Mouse (Mus musculus) limb, embryonic 14.5 days (tissue): ENCODE measurements around the gene Rinl. TPM values are rescaled to one million over a fixed set of nuclear protein-coding genes. Genes with fewer than 3 reads are reported as not detected.

Experiments
- ATAC-seq: fragments of 200-750 bp; cut with Nextera tagmentation; 2 replicates; pipeline ENCODE4 v1.8.0; 2017; ENCODE audit warnings: low read depth, moderate number of reproducible peaks, moderate TSS enrichment; ENCODE audit not compliant: low FRiP score
- DNase-seq: peaks from one replicate; pipeline ENCODE4 v3.0.0-alpha.2; 2015; ENCODE audit warnings: low spot score
- H3K27ac ChIP-seq: fragments of 300-500 bp; sonication (generic); replicated peaks from 2 replicates; pipeline ENCODE4 v1.5.1; 2014; ENCODE audit warnings: low read depth, mild to moderate bottlenecking, low read length, moderate library complexity, mixed read lengths
- H3K27me3 ChIP-seq: fragments of 300-500 bp; sonication (generic); 2 replicates; pipeline ENCODE4 v1.6.1; 2014; ENCODE audit warnings: low read length, mixed read lengths; ENCODE audit not compliant: control insufficient read depth, insufficient read depth
- H3K36me3 ChIP-seq: fragments of 300-500 bp; sonication (generic); 2 replicates; pipeline ENCODE4 v1.6.1; 2014; ENCODE audit warnings: mild to moderate bottlenecking, low read length, moderate library complexity, mixed read lengths; ENCODE audit not compliant: control insufficient read depth, insufficient read depth
- H3K4me1 ChIP-seq: fragments of 300-500 bp; sonication (generic); 2 replicates; pipeline ENCODE4 v1.6.1; 2014; ENCODE audit warnings: antibody characterized with exemption, low read length, mixed read lengths; ENCODE audit not compliant: control insufficient read depth, insufficient read depth
- H3K4me2 ChIP-seq: fragments of 300-500 bp; sonication (generic); replicated peaks from 2 replicates; pipeline ENCODE4 v1.6.1; 2014; ENCODE audit warnings: low read depth, mild to moderate bottlenecking, low read length, moderate library complexity; ENCODE audit not compliant: severe bottlenecking
- H3K4me3 ChIP-seq: fragments of 300-500 bp; sonication (generic); replicated peaks from 2 replicates; pipeline ENCODE4 v1.5.1; 2014; ENCODE audit warnings: low read length
- H3K9ac ChIP-seq: fragments of 300-500 bp; sonication (generic); 2 replicates; pipeline ENCODE4 v1.6.1; 2014; ENCODE audit warnings: mild to moderate bottlenecking, low read depth, low read length, moderate library complexity; ENCODE audit not compliant: severe bottlenecking
- H3K9me3 ChIP-seq: fragments of 300-500 bp; sonication (generic); 2 replicates; pipeline ENCODE4 v1.6.1; 2016; ENCODE audit warnings: low read length; ENCODE audit not compliant: control insufficient read depth
- POLR2A ChIP-seq: fragments of 200-500 bp; IDR thresholded peaks from 2 replicates; pipeline ENCODE4 v1.8.0; 2012; ENCODE audit warnings: inconsistent platforms, mild to moderate bottlenecking, moderate library complexity, borderline replicate concordance; ENCODE audit not compliant: insufficient read depth, insufficient read length; ENCODE audit errors: extremely low read depth
- WGBS: fragments of 180-500 bp; shearing (Covaris S2); extraction: QIAGEN DNeasy Blood & Tissue Kit; methylation state at CpG from one replicate; pipeline ENCODE4 v1.1.7; 2014; 5-methylcytosine and 5-hydroxymethylcytosine counted together
- polyA plus RNA-seq, 2 experiments: library from polyadenylated mRNA; depleted of rRNA in 1 of 2; stranded (reverse) in 1 of 2; unstranded in 1 of 2; fragments of >200 nt; fragmentation: Nextera tagmentation in 1 of 2; extraction: Ambion mirVana in 1 of 2; gene quantifications; 2 replicates each; pipeline versions ENCODE4 v1.2.1 to v1.2.3; 2012 to 2014

Rinl gene
- polyA plus RNA-seq, 2 experiments: 2.3 to 2.6 TPM

DNA sequence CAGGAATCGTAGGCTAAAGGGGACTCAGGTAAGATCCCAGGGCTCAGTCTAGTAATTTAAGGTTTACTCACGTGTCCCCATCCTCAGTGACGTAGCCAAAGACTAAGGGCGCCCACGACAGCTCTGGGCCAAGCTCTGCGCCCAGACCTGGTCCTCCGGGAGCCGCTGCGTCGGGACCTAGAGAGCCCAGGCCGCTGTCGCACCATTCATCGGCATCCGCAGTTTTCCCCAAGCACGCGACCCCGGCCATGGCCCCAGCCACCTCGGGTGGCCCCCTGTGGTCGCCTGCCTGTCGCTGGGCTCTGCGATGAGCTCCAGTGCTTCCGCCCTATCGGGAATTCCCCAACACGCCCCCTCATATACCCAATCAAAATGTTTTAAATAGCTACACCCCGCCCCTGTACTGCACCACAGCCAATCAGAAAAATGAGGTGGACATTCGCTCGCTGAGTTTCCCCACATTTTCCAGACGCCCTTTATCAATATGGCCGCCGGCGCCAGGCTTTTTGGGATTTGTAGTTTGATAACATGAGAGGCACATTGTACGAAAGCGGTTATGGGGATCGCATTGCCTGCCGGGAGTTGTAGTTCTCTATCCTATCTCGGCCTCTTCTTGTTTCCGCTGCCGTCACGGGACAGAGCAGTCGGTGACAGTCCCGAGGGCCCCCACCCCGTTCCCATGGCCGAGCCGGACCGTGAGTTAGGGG is 22.4 kb upstream of the Rinl start, which contains the start of gene Sirt2:
TSS of gene Sirt2 (plus strand) at position 563 of the 707 bp plus-strand sequence.
- Histone ChIP-seq H3K4me2 (peak within 1 kb of the TSS; percentile 74), H3K4me3 (peak within 1 kb of the TSS; percentile 72), H3K27me3 (no peaks in the 10 kb centered on the region), H3K9me3 (no peaks in the 10 kb centered on the region), H3K27ac (no peak within 1 kb of the TSS), H3K36me3 (peaks cover 17% of the 10 kb centered on the region), H3K4me1 (peaks cover 14% of the 10 kb centered on the region), H3K9ac (peak within 1 kb of the TSS; percentile 72)
- peak; percentile 99 for ATAC-seq
- TF ChIP-seq POLR2A: 0 out of 2 replicates have a peak, but pooled peaks have one; percentile 15
- under 1% methylated on average over 44 of the region's 45 CpGs for WGBS
- DNase-seq: peak; percentile 100

DNA sequence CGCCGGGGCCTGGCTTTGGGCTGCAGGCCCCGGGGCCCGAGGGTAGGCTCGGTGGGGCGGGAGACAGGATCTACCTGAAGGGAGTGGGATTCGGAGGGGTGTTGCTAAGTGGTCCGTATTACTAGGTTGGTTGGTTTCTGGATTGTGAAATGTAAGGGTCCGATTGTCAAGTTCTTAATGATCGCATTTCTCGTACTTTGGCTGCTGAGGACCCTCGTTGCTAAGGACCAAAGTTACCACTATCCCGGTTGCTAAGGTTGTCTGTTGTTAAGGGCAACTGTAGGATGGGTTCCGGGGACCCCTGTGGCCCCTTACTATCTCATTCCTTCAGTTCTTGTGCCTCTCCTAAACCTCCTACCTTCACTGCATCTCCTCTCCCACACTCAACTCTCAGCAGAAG is 21.9 kb upstream of the Rinl start:
- Histone ChIP-seq H3K27me3 (no peaks in the 10 kb centered on the region), H3K9me3 (no peaks in the 10 kb centered on the region), H3K4me1 (peaks cover 14% of the 10 kb centered on the region), H3K9ac (peak overlapping the region; percentile 72), H3K27ac (no peak overlapping the region), H3K4me2 (peak overlapping the region; percentile 61), H3K36me3 (peaks cover 11% of the 10 kb centered on the region; the same call in 1 of the 2 replicates), H3K4me3 (peak overlapping the region; percentile 72)
- 5% methylated on average over 14 of the region's 14 CpGs for WGBS
- TF ChIP-seq POLR2A: no peak
- DNase-seq (no peak), ATAC-seq (no peak; the same call in 1 of the 2 replicates)

DNA sequence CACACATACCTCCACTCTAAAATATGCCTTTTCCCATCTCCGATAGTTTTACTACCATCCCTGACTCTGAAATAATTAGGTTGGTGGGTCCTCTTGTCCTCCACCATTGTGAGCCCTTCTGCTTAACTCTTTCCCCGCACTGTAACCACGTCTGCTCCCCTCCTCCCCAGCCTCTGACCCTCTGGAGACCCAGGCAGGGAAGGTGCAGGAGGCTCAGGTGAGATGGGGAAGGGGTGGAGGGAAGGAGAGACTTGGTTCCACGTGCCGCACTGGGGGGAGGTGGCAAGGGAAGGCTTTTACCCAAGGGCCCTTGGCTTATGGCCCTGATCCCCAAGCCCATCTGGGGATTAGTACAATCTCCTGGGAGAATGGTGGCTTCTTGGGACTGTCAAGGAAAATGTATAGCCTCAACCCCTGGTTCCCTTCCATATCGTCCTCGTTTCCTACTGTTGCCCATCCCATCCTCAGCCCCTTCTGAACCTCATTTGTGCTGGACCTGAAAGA is 21.3 kb upstream of the Rinl start, which contains the start of gene Nfkbib:
TSS of gene Nfkbib (minus strand) at position 51 of the 504 bp plus-strand sequence.
- peak within 1 kb of the TSS; percentile 72 for H3K9ac ChIP-seq
- ATAC-seq (no peak), DNase-seq (no peak)
- WGBS: 55% methylated on average over 7 of the region's 7 CpGs
- no peaks in the 10 kb centered on the region for H3K9me3 ChIP-seq
- H3K27me3 ChIP-seq: no peaks in the 10 kb centered on the region
- H3K36me3 ChIP-seq: peaks cover 11% of the 10 kb centered on the region; the same call in 1 of the 2 replicates
- no peak within 1 kb of the TSS for H3K27ac ChIP-seq
- peak within 1 kb of the TSS; percentile 72 for H3K4me3 ChIP-seq
- H3K4me2 ChIP-seq: peak within 1 kb of the TSS; percentile 74
- no peak for TF ChIP-seq POLR2A
- H3K4me1 ChIP-seq: peaks cover 14% of the 10 kb centered on the region

DNA sequence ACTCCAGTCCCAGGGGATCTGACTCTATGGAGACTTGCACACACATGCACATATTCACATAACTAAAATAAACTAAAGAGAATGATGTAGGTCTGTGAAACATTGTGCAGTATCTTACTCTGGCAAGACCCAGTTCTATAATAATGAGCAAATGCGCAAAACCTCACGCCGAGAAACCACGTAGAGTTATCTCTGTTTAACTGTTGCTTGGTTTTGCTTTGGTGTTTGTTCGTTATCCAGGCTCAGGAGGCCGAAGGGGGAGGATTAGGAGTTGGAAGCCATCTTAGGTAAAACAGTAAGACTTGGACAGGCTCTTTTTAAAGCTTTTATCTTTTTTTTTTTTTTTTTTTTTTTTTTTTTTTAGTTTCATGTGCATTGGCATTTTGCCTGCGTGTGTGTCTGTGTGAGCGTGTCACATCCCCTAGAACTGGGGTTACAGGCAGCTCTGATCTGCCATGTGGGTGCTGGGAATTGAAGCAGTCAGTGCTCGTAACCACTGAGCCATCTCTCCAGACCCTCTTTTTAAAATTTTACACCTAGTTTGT is 19.3 kb upstream of the Rinl start:
- Histone ChIP-seq H3K27ac (no peak overlapping the region), H3K9ac (no peak overlapping the region), H3K4me1 (peaks cover 14% of the 10 kb centered on the region), H3K9me3 (no peaks in the 10 kb centered on the region), H3K27me3 (no peaks in the 10 kb centered on the region), H3K4me3 (no peak overlapping the region), H3K36me3 (peaks cover 20% of the 10 kb centered on the region), H3K4me2 (no peak overlapping the region)
- ATAC-seq (no peak), DNase-seq (no peak)
- 91% methylated on average over 9 of the region's 9 CpGs for WGBS
- no peak for TF ChIP-seq POLR2A

DNA sequence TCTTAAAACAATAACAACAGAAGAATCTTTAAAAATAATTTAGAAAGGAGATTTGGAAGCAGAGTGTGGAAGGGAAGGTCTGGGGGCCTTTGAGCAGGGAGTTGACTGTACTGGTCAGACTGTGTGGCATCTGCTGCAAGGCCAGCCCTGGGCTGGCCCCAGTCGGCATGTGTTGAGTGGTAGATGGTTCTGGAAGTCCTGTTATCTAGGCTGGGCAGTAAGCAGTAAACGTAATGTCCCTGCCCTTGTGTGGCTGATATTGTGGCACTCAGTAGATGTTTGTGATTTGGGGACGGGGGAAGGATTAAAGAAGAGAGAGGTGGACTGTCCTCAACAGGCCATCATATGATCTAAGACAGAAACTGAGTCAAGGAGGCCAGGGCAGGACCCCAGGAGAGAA is 18.5 kb upstream of the Rinl start:
- ATAC-seq: no peak

More for the DNA sequence above, 18.5 kb upstream of the Rinl start:
- no peak overlapping the region for H3K4me2 ChIP-seq
- TF ChIP-seq POLR2A: no peak
- no peak for DNase-seq
- no peak overlapping the region for H3K9ac ChIP-seq
- H3K36me3 ChIP-seq: peaks cover 24% of the 10 kb centered on the region
- no peaks in the 10 kb centered on the region for H3K9me3 ChIP-seq
- 83% methylated on average over 3 of the region's 3 CpGs for WGBS
- H3K4me3 ChIP-seq: no peak overlapping the region
- H3K4me1 ChIP-seq: peaks cover 14% of the 10 kb centered on the region
- H3K27ac ChIP-seq: no peak overlapping the region
- no peaks in the 10 kb centered on the region for H3K27me3 ChIP-seq
